Mouse (Mus musculus) heart, adult 2 months (tissue): ENCODE results near the gene Kcnk18.

Source experiments
- EP300 ChIP-seq: fragments of 200-500 bp; IDR thresholded peaks from 2 replicates; pipeline ENCODE4 v1.6.1; 2011; ENCODE audit warnings: low read depth, low read length, control low read depth; ENCODE audit not compliant: insufficient read depth
- POLR2A ChIP-seq: fragments of 200-500 bp; IDR thresholded peaks from 2 replicates; pipeline ENCODE4 v1.6.1; 2011; ENCODE audit warnings: mild to moderate bottlenecking, low read depth, low read length, control low read depth; ENCODE audit not compliant: insufficient read depth

GRCm38 (mm10) chr19:59260718-59261442 is 41.9 kb downstream of the Kcnk18 start, which contains the start of gene Slc18a2:
- TF ChIP-seq POLR2A = no peak
- no peak for TF ChIP-seq EP300
